Mouse (Mus musculus) liver, adult 2 months (tissue): Measurements from ENCODE around the gene Cab39l. TPM values are rescaled to one million over a fixed set of nuclear protein-coding genes. Genes with fewer than 3 reads are reported as not detected.

Experiments
- DNase-seq: peaks from one replicate; pipeline ENCODE4 v3.0.0-alpha.2; 2011; ENCODE audit warnings: low read depth, low spot score; ENCODE audit errors: extremely low read depth
- H3K27ac ChIP-seq: fragments of 200-500 bp; replicated peaks from 2 replicates; pipeline ENCODE4 v1.5.1; 2012; ENCODE audit warnings: low read depth, mild to moderate bottlenecking, control low read depth, inconsistent platforms, low read length; ENCODE audit not compliant: insufficient read depth
- H3K27me3 ChIP-seq: fragments of 200-500 bp; 2 replicates; pipeline ENCODE4 v1.6.1; 2012; ENCODE audit warnings: mild to moderate bottlenecking, moderate library complexity, low read length, inconsistent platforms; ENCODE audit not compliant: control insufficient read depth, insufficient read depth
- H3K36me3 ChIP-seq: fragments of 200-500 bp; 2 replicates; pipeline ENCODE4 v1.6.1; 2012; ENCODE audit warnings: low read length, inconsistent platforms; ENCODE audit not compliant: control insufficient read depth, insufficient read depth
- H3K4me1 ChIP-seq: fragments of 200-500 bp; 2 replicates; pipeline ENCODE4 v1.6.1; 2011; ENCODE audit warnings: low read length; ENCODE audit not compliant: control insufficient read depth, insufficient read depth
- H3K4me3 ChIP-seq: fragments of 200-500 bp; 2 replicates; pipeline ENCODE4 v1.5.1; 2011; ENCODE audit warnings: low read depth, mild to moderate bottlenecking, control low read depth, low read length, moderate library complexity; ENCODE audit not compliant: insufficient read depth
- H3K79me2 ChIP-seq: fragments of 200-500 bp; 2 replicates; pipeline ENCODE4 v1.6.1; 2012; ENCODE audit warnings: inconsistent platforms, mild to moderate bottlenecking, low read length, moderate library complexity; ENCODE audit not compliant: control insufficient read depth, insufficient read depth
- H3K9ac ChIP-seq: fragments of 200-500 bp; 2 replicates; pipeline ENCODE4 v1.6.1; 2012; ENCODE audit warnings: low read depth, mild to moderate bottlenecking, control low read depth, inconsistent platforms, low read length
- CTCF ChIP-seq: fragments of 200-500 bp; IDR thresholded peaks from 2 replicates; pipeline ENCODE4 v1.5.1; 2011; ENCODE audit warnings: low read depth, low read length, control low read depth
- POLR2A ChIP-seq: fragments of 200-500 bp; IDR thresholded peaks from 2 replicates; pipeline ENCODE4 v1.6.1; 2011; ENCODE audit warnings: low read length, control low read depth; ENCODE audit not compliant: insufficient read depth; ENCODE audit errors: extremely low read depth
- WGBS: fragments of 180-500 bp; shearing (Covaris S2); methylation state at CpG from one replicate; pipeline ENCODE4 v1.1.7; 2018; 5-methylcytosine and 5-hydroxymethylcytosine counted together
- polyA plus RNA-seq: library from polyadenylated mRNA; depleted of rRNA; stranded (reverse); fragments of >200 nt; gene quantifications from 2 replicates; pipeline ENCODE4 v1.2.3, GENCODE M21; 2012
- total RNA-seq: library from RNA; depleted of rRNA; stranded (reverse); fragments of >200 nt; gene quantifications from 2 replicates; pipeline ENCODE4 v1.2.3, GENCODE M21; 2014

Cab39l gene
- total and polyA plus RNA-seq, 2 experiments: 13.6 to 47.6 TPM

DNA sequence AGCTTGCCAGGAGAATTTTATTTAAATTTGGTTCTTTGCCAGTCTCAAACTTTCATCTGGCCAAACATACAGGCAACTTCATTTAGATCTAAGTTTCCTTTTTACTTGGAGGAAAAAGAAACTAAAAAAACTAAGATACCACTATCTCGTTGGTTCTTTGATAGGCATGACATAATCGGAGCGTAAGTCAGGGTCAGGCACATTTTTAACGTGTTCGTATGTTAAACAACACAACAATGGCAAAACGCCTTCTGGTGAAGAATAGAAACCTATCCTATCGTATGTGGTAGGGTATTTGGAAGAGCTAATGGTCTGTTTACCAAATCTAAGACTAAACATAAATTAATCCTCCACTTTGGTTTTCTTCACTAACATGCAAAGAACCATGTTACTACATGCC lies 733 bp upstream of the Cab39l start:
- peaks cover 12% of the 10 kb centered on the region; the same call in 1 of the 2 replicates for H3K79me2 ChIP-seq
- H3K4me3 ChIP-seq: peak overlapping the region; percentile 99
- DNase-seq: peak; percentile 68
- H3K9ac ChIP-seq: peak overlapping the region; percentile 57
- H3K4me1 ChIP-seq: peaks cover 16% of the 10 kb centered on the region
- peak overlapping the region; percentile 88 for H3K27ac ChIP-seq
- under 1% methylated on average over 7 of the region's 7 CpGs for WGBS
- H3K27me3 ChIP-seq: no peaks in the 10 kb centered on the region
- no peak for TF ChIP-seq POLR2A
- TF ChIP-seq CTCF: no peak
- H3K36me3 ChIP-seq: peaks cover 7% of the 10 kb centered on the region

- Histone ChIP-seq H3K4me3 (peak overlapping the region; percentile 99), H3K79me2 (peaks cover 8% of the 10 kb centered on the region; the same call in 1 of the 2 replicates), H3K36me3 (peaks cover 7% of the 10 kb centered on the region), H3K9ac (peak overlapping the region; percentile 98), H3K27me3 (no peaks in the 10 kb centered on the region), H3K4me1 (peaks cover 21% of the 10 kb centered on the region), H3K27ac (peak overlapping the region; percentile 99)
- WGBS: 2% methylated on average over 6 of the region's 6 CpGs
- TF ChIP-seq POLR2A (no peak), CTCF (no peak)
- DNase-seq: peak; percentile 68
These were observed 667 bp downstream of the Cab39l start for GRCm38 (mm10) chr14:59441472-59441805.

DNA sequence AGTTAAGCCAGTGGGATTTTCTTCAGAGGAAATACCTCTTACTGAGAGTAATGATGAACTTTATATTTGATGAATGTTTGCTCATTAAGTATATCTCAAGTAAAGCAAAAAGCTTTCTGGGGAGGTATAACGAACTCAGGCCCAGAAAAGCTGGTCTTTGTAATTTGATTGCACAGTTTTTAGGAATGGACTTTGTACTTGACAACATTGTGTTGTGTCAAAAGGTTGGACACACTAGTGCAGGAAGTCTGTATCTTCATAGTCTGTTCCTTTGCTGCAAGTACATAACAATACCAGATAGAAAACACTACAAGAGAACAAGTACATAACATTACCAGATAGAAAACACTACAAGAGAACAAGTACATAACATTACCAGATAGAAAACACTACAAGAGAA lies 4.6 kb downstream of the Cab39l start:
- H3K36me3 ChIP-seq: no peaks in the 10 kb centered on the region
- peaks cover 24% of the 10 kb centered on the region for H3K4me1 ChIP-seq
- 22% methylated on average over 1 of the region's 1 CpGs for WGBS
- DNase-seq: peak; percentile 93
- H3K79me2 ChIP-seq: peaks cover 8% of the 10 kb centered on the region; the same call in 1 of the 2 replicates
- H3K27ac ChIP-seq: peak overlapping the region; percentile 91
- no peaks in the 10 kb centered on the region for H3K27me3 ChIP-seq
- H3K4me3 ChIP-seq: no peak overlapping the region; the same call in 1 of the 2 replicates
- TF ChIP-seq CTCF (no peak), POLR2A (no peak)
- H3K9ac ChIP-seq: no peak overlapping the region

DNA sequence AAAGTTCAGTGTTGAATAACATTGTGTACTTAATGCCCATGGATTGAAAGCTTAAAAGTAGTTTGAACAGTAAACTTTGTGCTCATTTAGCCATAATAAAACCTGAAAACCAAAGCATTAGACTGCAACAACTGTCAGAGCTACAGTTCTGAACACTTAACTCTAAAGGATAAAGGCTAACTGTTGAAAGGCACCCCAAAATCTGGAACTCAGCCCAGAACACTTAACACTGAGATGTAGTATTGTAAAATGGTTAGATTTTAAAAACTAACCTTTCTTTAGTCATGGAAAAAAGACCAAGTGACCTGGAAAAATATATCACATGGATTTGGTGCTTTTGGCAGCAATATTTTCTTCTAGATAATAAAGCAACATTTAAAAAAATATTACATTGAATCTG lies 7.2 kb downstream of the Cab39l start:
- Histone ChIP-seq H3K9ac (no peak overlapping the region), H3K27ac (no peak overlapping the region), H3K4me3 (no peak overlapping the region), H3K36me3 (no peaks in the 10 kb centered on the region), H3K4me1 (peaks cover 18% of the 10 kb centered on the region), H3K27me3 (no peaks in the 10 kb centered on the region), H3K79me2 (peaks cover 10% of the 10 kb centered on the region; the same call in 1 of the 2 replicates)
- DNase-seq: peak; percentile 71
- no peak for TF ChIP-seq CTCF
- no peak for TF ChIP-seq POLR2A

GRCm38 (mm10) chr14:59466503-59466902 lies 25.7 kb downstream of the Cab39l start:
- H3K27ac ChIP-seq: no peak overlapping the region
- H3K36me3 ChIP-seq: peaks cover 22% of the 10 kb centered on the region
- no peak overlapping the region for H3K9ac ChIP-seq
- no peaks in the 10 kb centered on the region for H3K27me3 ChIP-seq
- no peak overlapping the region for H3K4me3 ChIP-seq
- 96% methylated on average over 2 of the region's 2 CpGs for WGBS
- no peak for TF ChIP-seq POLR2A
- no peak for TF ChIP-seq CTCF
- H3K4me1 ChIP-seq: no peaks in the 10 kb centered on the region
- H3K79me2 ChIP-seq: no peaks in the 10 kb centered on the region
- DNase-seq: no peak

DNA sequence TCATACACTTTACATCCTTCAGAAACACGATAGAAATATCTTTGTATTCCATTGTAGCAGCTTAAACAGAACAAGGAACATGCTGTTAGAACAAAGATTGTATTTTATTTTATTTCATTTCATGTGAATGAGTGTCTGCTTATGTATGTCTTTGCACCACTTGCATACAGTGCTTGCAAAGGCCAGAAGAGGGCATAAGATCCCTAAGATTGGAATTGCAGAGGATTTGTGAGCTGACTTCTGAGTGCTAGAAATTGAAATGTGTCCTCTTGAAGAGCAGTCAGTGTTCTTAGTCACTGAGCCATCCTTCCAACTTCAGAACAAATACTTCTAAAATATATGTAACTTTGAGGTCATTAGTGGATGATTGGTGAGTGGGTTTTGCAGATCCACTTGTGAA lies 27.0 kb downstream of the Cab39l start:
- 63% methylated on average over 1 of the region's 1 CpGs for WGBS
- DNase-seq: peak; percentile 35
- no peak overlapping the region for H3K4me3 ChIP-seq

More for the DNA sequence above, 27.0 kb downstream of the Cab39l start:
- H3K9ac ChIP-seq: no peak overlapping the region
- no peaks in the 10 kb centered on the region for H3K27me3 ChIP-seq
- peaks cover 14% of the 10 kb centered on the region for H3K36me3 ChIP-seq
- no peak overlapping the region for H3K27ac ChIP-seq
- no peaks in the 10 kb centered on the region for H3K79me2 ChIP-seq
- H3K4me1 ChIP-seq: no peaks in the 10 kb centered on the region
- TF ChIP-seq CTCF (no peak), POLR2A (no peak)
